Mouse (Mus musculus) embryonic facial prominence, embryonic 13.5 days (tissue): ENCODE data around the gene Nenf. TPM values are rescaled to one million over a fixed set of nuclear protein-coding genes. Genes with fewer than 3 reads are reported as not detected.

ENCODE experiments used
- ATAC-seq: fragments of 200-750 bp; cut with Nextera tagmentation; 2 replicates; pipeline ENCODE4 v1.8.0; 2017; ENCODE audit warnings: low read depth; ENCODE audit not compliant: insufficient number of reproducible peaks, insufficient read depth, low FRiP score, low TSS enrichment
- H3K27ac ChIP-seq: fragments of 300-500 bp; sonication (generic); 2 replicates; pipeline ENCODE4 v1.5.1; 2015; ENCODE audit warnings: moderate library complexity, mild to moderate bottlenecking, inconsistent platforms
- H3K27me3 ChIP-seq: fragments of 300-500 bp; sonication (generic); 2 replicates; pipeline ENCODE4 v1.6.1; 2015; ENCODE audit warnings: mild to moderate bottlenecking, inconsistent platforms
- H3K36me3 ChIP-seq: fragments of 300-500 bp; sonication (generic); 2 replicates; pipeline ENCODE4 v1.6.1; 2015; ENCODE audit warnings: mild to moderate bottlenecking, inconsistent platforms
- H3K4me1 ChIP-seq: fragments of 300-500 bp; sonication (generic); 2 replicates; pipeline ENCODE4 v1.6.1; 2015; ENCODE audit warnings: inconsistent platforms
- H3K4me2 ChIP-seq: fragments of 300-500 bp; sonication (generic); 2 replicates; pipeline ENCODE4 v1.6.1; 2015; ENCODE audit warnings: moderate library complexity, mild to moderate bottlenecking, inconsistent platforms
- H3K4me3 ChIP-seq: fragments of 300-500 bp; sonication (generic); 2 replicates; pipeline ENCODE4 v1.5.1; 2015; ENCODE audit warnings: mild to moderate bottlenecking, inconsistent platforms
- H3K9ac ChIP-seq: fragments of 300-500 bp; sonication (generic); 2 replicates; pipeline ENCODE4 v1.6.1; 2015; ENCODE audit warnings: mild to moderate bottlenecking, inconsistent platforms
- H3K9me3 ChIP-seq: fragments of 300-500 bp; sonication (generic); 2 replicates; pipeline ENCODE4 v1.6.1; 2016; ENCODE audit warnings: inconsistent platforms
- WGBS: fragments of 180-500 bp; shearing (Covaris S2); methylation state at CpG from one replicate; pipeline ENCODE4 v1.1.7; 2015; ENCODE audit warnings: mixed read lengths; 5-methylcytosine and 5-hydroxymethylcytosine counted together
- polyA plus RNA-seq: library from polyadenylated mRNA; unstranded; fragments of >200 nt; fragmentation: Nextera tagmentation; extraction: Ambion mirVana; gene quantifications from 2 replicates; pipeline ENCODE4 v1.2.1, GENCODE M21; 2015

The Nenf gene
- polyA plus RNA-seq, 1 experiment from 2014 or later: 94.7 TPM

DNA sequence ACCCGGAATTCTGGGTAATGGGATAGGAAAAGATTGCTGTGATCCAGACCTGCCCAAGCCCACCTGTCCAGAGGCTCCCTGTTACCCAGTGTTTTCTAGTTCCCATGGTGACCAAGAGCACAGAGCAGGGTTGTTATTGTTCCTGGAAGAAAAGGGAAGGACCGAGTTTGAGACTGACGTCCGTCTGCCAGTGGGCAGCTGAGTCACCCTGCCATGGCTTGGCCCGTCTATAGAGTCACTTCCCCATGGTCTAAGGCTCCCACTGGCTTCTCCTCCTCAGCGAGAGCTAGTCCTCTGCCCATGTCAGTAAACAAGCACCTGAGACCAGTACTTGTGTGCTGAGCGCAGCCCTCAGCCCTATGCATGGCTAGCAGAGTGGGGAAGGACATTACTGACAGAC, 36.8 kb downstream of the Nenf start:
- H3K9ac ChIP-seq: no peak overlapping the region
- no peak overlapping the region for H3K27ac ChIP-seq
- 84% methylated on average over 7 of the region's 7 CpGs for WGBS
- H3K4me3 ChIP-seq: no peak overlapping the region
- H3K4me1 ChIP-seq: no peaks in the 10 kb centered on the region
- no peak for ATAC-seq
- no peak overlapping the region for H3K4me2 ChIP-seq
- no peaks in the 10 kb centered on the region for H3K9me3 ChIP-seq
- H3K36me3 ChIP-seq: no peaks in the 10 kb centered on the region
- H3K27me3 ChIP-seq: no peaks in the 10 kb centered on the region

DNA sequence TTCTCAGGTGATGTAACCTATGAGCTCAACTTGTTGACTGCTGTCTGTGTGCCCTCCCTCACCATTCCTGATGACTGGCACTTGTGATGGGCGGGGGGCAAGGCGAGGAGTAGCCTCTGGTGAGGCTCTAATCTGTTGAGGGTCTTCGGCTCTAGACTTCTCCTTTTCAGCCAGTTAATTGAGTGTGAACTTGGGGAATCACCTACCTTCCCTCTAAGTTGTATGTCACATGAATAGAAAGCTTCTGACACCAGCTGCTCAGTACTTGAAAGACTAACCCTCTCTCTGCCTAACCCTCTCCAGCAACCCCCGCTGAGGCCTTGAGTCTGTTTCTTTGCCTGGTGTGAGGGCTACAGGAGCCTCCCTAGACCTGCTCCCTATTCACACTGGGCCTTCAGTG, 39.7 kb downstream of the Nenf start:
- WGBS: 84% methylated on average over 4 of the region's 4 CpGs
- Histone ChIP-seq H3K27ac (no peak overlapping the region), H3K27me3 (no peaks in the 10 kb centered on the region), H3K4me1 (0 out of 2 replicates have a peak, but pooled peaks cover 3% of the 10 kb centered on the region), H3K4me3 (no peak overlapping the region), H3K4me2 (no peak overlapping the region), H3K9me3 (no peaks in the 10 kb centered on the region), H3K36me3 (no peaks in the 10 kb centered on the region), H3K9ac (no peak overlapping the region)
- ATAC-seq: no peak

DNA sequence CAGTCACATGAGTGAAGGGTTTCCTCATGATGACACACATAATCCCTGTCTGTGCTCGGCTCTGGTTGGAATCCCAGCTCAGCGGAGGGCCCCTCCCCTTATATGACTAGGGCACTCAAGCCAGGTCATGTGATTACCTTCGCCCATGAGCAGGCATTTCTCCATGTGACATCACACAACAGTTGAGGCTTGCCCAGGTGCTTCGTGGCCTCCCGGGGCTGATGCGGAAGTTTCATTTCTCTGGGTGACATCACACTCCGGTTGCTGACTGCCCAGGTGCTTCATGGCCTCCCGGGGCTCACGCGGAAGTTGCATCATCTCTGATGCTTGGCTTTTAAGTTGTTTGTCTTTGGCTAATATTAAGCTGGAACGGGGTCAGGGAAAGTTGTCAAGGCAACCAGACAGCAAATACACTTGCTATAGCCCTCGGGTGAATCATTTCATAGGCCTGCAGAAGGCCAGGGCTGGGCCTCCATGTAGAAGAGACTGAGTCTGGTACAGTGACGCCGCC, 40.4 kb downstream of the Nenf start:
- 0 out of 2 replicates have a peak, but pooled peaks cover 3% of the 10 kb centered on the region for H3K4me1 ChIP-seq
- H3K36me3 ChIP-seq: no peaks in the 10 kb centered on the region
- H3K27ac ChIP-seq: no peak overlapping the region
- no peaks in the 10 kb centered on the region for H3K9me3 ChIP-seq
- H3K4me2 ChIP-seq: no peak overlapping the region
- no peak overlapping the region for H3K4me3 ChIP-seq
- 78% methylated on average over 14 of the region's 14 CpGs for WGBS
- no peak overlapping the region for H3K9ac ChIP-seq
- no peak for ATAC-seq
- no peaks in the 10 kb centered on the region for H3K27me3 ChIP-seq

DNA sequence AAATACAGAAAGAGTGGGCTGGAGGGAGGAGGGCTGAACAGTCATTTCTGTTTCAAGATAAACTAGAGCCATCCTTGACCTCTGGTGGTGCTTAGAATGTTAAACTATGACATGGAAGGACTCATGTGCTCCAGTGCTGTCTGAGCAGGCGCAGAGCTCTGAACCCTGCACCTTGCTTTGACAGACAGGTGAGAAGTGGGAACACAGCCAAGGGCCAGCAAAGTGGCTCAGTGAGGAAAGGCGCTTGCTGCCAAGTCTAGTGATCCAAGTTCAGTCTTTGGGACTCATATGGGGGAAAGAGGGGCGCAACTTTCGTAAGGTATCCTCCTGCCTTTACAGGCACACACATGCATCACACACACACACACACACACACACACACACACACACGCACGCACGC, 41.8 kb downstream of the Nenf start:
- 94% methylated on average over 7 of the region's 7 CpGs for WGBS
- no peak for ATAC-seq
- Histone ChIP-seq H3K9ac (no peak overlapping the region), H3K4me2 (no peak overlapping the region), H3K4me3 (no peak overlapping the region), H3K9me3 (no peaks in the 10 kb centered on the region), H3K27me3 (no peaks in the 10 kb centered on the region), H3K4me1 (0 out of 2 replicates have a peak, but pooled peaks cover 3% of the 10 kb centered on the region), H3K27ac (no peak overlapping the region), H3K36me3 (no peaks in the 10 kb centered on the region)

DNA sequence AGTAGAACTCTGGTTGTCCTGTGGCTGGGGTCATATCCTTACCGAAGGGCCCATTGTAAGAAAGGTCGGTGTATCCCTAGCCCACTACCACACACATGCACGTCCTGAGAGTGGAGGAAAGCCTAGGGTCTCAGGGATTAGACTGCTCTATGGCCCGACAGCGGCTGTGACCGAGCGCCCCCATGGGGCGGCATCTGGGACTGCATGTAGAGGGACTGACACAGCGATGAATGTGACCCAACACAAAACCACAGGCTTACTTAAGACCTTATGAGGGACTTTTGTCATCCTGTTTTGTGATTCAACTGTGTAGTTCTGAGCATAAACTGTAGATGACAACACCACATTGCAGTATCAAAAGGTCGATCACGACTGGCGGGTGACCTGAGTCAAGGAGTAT, 42.5 kb downstream of the Nenf start:
- Histone ChIP-seq H3K9ac (no peak overlapping the region), H3K9me3 (no peaks in the 10 kb centered on the region), H3K36me3 (no peaks in the 10 kb centered on the region), H3K27me3 (no peaks in the 10 kb centered on the region), H3K4me1 (0 out of 2 replicates have a peak, but pooled peaks cover 3% of the 10 kb centered on the region), H3K4me3 (no peak overlapping the region), H3K4me2 (no peak overlapping the region), H3K27ac (no peak overlapping the region)
- WGBS: 6% methylated on average over 12 of the region's 12 CpGs
- ATAC-seq: no peak

DNA sequence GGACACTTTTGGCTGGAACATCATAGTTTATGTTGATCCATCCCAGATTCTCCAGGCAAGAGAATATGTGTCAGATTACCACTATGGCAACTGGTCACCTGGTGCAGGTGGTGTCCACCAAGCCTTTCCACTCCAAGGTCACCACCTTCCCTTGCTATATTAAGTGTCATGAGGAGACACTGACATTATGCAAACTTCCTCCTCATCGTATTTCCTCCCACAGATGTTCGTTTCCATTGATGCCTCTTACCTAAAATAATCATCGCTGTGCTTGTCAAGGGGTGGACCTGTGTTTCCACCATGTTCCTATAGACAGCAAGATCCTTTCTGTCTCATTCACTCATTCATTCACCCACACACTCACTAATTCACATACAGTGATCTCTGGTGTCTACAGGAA, 45.3 kb downstream of the Nenf start:
- Histone ChIP-seq H3K9ac (no peak overlapping the region), H3K4me2 (no peak overlapping the region), H3K36me3 (no peaks in the 10 kb centered on the region), H3K9me3 (no peaks in the 10 kb centered on the region), H3K27me3 (no peaks in the 10 kb centered on the region), H3K4me3 (no peak overlapping the region), H3K4me1 (0 out of 2 replicates have a peak, but pooled peaks cover 6% of the 10 kb centered on the region), H3K27ac (no peak overlapping the region)
- WGBS: 83% methylated on average over 3 of the region's 3 CpGs
- ATAC-seq: no peak

DNA sequence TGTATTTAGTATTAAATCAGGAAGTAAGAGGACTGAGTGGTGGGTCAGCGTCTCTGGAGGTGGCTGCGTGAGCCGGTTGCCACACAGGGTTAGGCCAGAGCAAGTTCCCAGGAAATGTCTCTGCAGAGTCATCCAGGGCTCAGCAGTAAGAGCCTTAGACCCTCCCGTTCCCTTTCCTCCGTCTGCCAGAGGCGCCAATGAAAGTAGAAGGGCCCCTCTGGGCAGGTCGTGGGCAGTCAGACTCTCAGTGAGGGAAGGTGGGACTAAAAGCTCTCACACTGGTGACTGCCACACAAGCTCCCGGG, 48.4 kb downstream of the Nenf start:
- Histone ChIP-seq H3K9me3 (no peaks in the 10 kb centered on the region), H3K4me3 (no peak overlapping the region), H3K9ac (no peak overlapping the region), H3K27ac (no peak overlapping the region), H3K36me3 (no peaks in the 10 kb centered on the region), H3K4me1 (0 out of 2 replicates have a peak, but pooled peaks cover 5% of the 10 kb centered on the region), H3K27me3 (no peaks in the 10 kb centered on the region), H3K4me2 (no peak overlapping the region)
- 67% methylated on average over 8 of the region's 8 CpGs for WGBS
- ATAC-seq: no peak

DNA sequence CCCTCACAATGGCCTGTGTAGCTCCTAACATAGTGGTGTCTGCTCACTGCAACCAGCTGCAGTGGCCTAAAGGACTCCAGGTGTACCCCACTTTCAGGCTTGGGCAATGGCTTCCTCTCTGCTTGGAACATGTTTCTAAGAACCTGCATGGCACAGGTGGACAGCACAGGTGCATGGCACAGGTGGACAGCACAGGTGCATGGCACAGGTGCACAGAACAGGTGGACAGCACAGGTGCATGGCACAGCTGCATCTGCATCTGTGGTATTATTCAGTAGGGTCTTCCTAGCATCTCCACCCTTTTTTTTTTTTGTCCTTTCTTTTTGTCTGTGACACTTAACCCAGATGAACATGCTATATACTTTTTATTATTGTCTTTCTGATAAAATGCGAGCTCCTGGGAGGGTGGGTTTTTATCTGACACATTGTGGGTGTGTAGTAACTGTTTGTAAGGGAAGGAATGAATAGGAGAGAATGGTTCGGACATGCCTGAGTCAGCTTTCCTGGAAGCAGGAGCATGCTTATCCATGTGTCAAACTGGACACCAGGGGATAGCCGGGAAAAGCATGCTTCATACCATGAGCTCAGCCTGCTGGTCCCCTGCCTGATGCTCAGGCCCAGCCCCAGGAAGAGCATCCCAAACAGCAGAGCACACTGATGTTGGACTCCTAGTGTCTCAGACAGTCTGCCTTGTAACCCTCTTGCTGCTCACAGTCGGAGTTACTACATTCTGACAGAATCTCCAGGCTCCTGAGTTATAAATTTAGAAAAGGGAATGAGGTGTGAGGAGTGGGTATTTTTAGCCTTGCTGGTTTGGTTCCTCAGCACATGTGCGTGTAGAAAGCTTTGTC, 49.0 kb downstream of the Nenf start:
- no peak overlapping the region for H3K27ac ChIP-seq
- no peaks in the 10 kb centered on the region for H3K36me3 ChIP-seq
- WGBS: 74% methylated on average over 5 of the region's 5 CpGs
- no peak overlapping the region for H3K4me2 ChIP-seq
- no peaks in the 10 kb centered on the region for H3K27me3 ChIP-seq
- ATAC-seq: no peak
- no peaks in the 10 kb centered on the region for H3K9me3 ChIP-seq
- no peak overlapping the region for H3K9ac ChIP-seq
- H3K4me3 ChIP-seq: no peak overlapping the region
- 0 out of 2 replicates have a peak, but pooled peaks cover 5% of the 10 kb centered on the region for H3K4me1 ChIP-seq

DNA sequence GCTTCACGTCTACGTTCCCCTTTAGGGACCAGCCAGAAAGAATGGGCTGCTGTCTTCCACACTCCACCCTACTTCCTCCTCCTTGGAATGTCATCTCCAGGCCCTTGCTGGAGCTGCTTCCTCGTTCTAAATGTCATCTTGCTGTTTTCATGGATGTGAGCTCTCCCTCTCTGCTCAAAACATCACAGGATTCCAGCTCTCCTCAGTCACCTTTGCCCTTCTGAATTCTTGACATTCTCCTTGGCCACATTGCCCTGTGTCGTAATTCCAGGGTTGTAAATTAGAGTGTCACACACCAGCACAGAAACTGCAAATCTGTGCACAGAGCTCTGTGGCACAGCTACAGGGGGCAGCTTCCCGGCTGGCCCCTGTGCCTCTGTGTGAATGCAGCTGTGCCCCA, 50.1 kb downstream of the Nenf start:
- H3K4me2 ChIP-seq: no peak overlapping the region
- no peaks in the 10 kb centered on the region for H3K27me3 ChIP-seq
- H3K36me3 ChIP-seq: no peaks in the 10 kb centered on the region
- ATAC-seq: no peak
- H3K27ac ChIP-seq: no peak overlapping the region
- no peak overlapping the region for H3K9ac ChIP-seq
- H3K4me1 ChIP-seq: 0 out of 2 replicates have a peak, but pooled peaks cover 5% of the 10 kb centered on the region
- no peaks in the 10 kb centered on the region for H3K9me3 ChIP-seq
- H3K4me3 ChIP-seq: no peak overlapping the region
- 19% methylated on average over 5 of the region's 5 CpGs for WGBS

DNA sequence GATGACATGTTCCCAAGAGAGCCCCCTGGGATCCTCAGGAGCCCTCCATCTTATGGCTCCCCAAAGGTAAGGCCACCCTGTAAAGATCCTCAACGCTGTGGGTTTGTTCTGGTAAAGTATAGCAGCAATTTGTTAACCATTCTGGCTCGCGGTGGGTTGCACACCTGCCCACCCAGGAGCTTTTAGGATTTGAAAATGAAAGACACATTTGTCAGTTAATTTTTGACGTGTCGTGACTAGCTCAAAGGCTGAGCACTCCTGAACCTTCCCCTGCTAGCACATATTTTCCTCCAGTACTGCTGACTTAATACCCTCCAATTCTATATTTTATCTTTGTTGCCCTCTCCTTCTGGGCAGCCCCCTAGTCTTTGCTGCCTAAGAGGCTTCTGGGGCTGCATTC, 50.8 kb downstream of the Nenf start:
- Histone ChIP-seq H3K36me3 (no peaks in the 10 kb centered on the region), H3K27me3 (no peaks in the 10 kb centered on the region), H3K9ac (no peak overlapping the region), H3K27ac (no peak overlapping the region), H3K9me3 (no peaks in the 10 kb centered on the region), H3K4me2 (no peak overlapping the region), H3K4me1 (peaks cover 5% of the 10 kb centered on the region; the same call in 1 of the 2 replicates), H3K4me3 (no peak overlapping the region)
- 70% methylated on average over 5 of the region's 5 CpGs for WGBS
- no peak for ATAC-seq

DNA sequence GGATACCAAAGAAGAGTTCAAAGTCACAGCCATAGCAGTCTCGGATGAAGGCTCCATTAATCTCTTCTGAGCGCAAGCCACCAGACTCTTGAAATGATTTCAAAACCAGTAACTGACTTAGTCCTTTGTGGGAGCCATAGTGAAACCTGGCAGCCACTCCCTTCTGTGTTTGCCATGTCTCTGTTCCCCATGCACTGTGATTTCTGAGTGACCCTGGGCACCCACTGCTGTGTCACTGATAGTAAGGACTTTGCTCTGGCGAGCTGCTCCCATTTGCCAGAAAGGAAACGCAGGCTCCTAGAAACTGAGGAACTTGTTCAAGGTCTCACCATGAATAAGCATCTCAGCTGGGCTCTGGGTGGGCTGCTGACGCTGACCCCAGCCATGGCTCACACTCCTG, 54.5 kb downstream of the Nenf start:
- Histone ChIP-seq H3K4me1 (peaks cover 22% of the 10 kb centered on the region), H3K27me3 (no peaks in the 10 kb centered on the region), H3K9me3 (no peaks in the 10 kb centered on the region), H3K27ac (no peak overlapping the region), H3K4me3 (no peak overlapping the region), H3K9ac (no peak overlapping the region), H3K4me2 (no peak overlapping the region), H3K36me3 (no peaks in the 10 kb centered on the region)
- WGBS: 88% methylated on average over 5 of the region's 5 CpGs
- no peak for ATAC-seq

DNA sequence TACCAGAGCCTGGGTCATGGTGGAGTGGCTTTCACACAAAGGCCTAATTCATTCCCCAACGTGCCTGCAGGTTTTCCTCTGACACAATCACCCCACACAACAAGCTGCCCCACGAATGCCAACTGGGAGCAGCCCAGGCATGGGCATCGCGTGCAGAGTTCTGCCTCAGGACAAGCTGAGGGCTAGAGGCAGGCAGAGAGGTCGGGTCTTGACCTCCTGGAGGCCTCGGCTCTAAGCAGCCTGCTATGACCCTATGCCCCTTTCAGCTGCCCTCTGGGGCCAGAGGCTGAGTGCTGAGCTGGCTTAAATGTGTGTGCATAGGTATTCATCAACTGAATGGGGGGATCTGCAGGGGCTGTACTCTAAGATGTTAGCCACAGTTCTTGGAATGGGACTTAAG, 56.1 kb downstream of the Nenf start:
- H3K4me2 ChIP-seq: no peak overlapping the region
- H3K9ac ChIP-seq: no peak overlapping the region
- no peak for ATAC-seq
- no peaks in the 10 kb centered on the region for H3K27me3 ChIP-seq
- H3K36me3 ChIP-seq: no peaks in the 10 kb centered on the region
- WGBS: 12% methylated on average over 6 of the region's 6 CpGs
- peaks cover 21% of the 10 kb centered on the region for H3K4me1 ChIP-seq
- H3K27ac ChIP-seq: no peak overlapping the region
- H3K9me3 ChIP-seq: no peaks in the 10 kb centered on the region
- no peak overlapping the region for H3K4me3 ChIP-seq
